Mouse (Mus musculus): ENCODE data around the gene Itpkb.

GRCm38 (mm10) chr1:180421165-180421909 is 91.1 kb downstream of the Itpkb start:
- TF ChIP-seq POLR2A (IDR thresholded peaks at IDR 0.05; ENCODE audit: low read depth, low read length), result no peak
- no peak for TF ChIP-seq CTCF (conservative IDR thresholded peaks at IDR 0.05; ENCODE audit: insufficient read depth, insufficient read length, low read depth, low read length)
